Mouse (Mus musculus) heart, embryonic 13.5 days (tissue): ENCODE measurements around the gene Pcbp1. TPM values are rescaled to one million over a fixed set of nuclear protein-coding genes. Genes with fewer than 3 reads are reported as not detected.

Experiments
- ATAC-seq: fragments of 200-750 bp; cut with Nextera tagmentation; 2 replicates; pipeline ENCODE4 v1.8.0; 2017; ENCODE audit warnings: moderate TSS enrichment; ENCODE audit not compliant: insufficient number of reproducible peaks, low FRiP score, low TSS enrichment; ENCODE audit errors: extremely low read depth
- H3K27ac ChIP-seq: fragments of 300-500 bp; sonication (generic); replicated peaks from 2 replicates; pipeline ENCODE4 v1.5.1; 2015; ENCODE audit warnings: moderate library complexity, mild to moderate bottlenecking, inconsistent platforms
- H3K27me3 ChIP-seq: fragments of 300-500 bp; sonication (generic); replicated peaks from 2 replicates; pipeline ENCODE4 v1.6.1; 2015; ENCODE audit warnings: mild to moderate bottlenecking, inconsistent platforms
- H3K36me3 ChIP-seq: fragments of 300-500 bp; sonication (generic); 2 replicates; pipeline ENCODE4 v1.6.1; 2015; ENCODE audit warnings: mild to moderate bottlenecking, inconsistent platforms
- H3K4me1 ChIP-seq: fragments of 300-500 bp; sonication (generic); 2 replicates; pipeline ENCODE4 v1.6.1; 2015; ENCODE audit warnings: inconsistent platforms
- H3K4me2 ChIP-seq: fragments of 300-500 bp; sonication (generic); 2 replicates; pipeline ENCODE4 v1.6.1; 2015; ENCODE audit warnings: inconsistent platforms, mild to moderate bottlenecking, moderate library complexity
- H3K4me3 ChIP-seq: fragments of 300-500 bp; sonication (generic); 2 replicates; pipeline ENCODE4 v1.5.1; 2015; ENCODE audit warnings: moderate library complexity, mild to moderate bottlenecking, inconsistent platforms
- H3K9ac ChIP-seq: fragments of 300-500 bp; sonication (generic); 2 replicates; pipeline ENCODE4 v1.6.1; 2015; ENCODE audit warnings: inconsistent platforms, mild to moderate bottlenecking, moderate library complexity
- H3K9me3 ChIP-seq: fragments of 300-500 bp; sonication (generic); 2 replicates; pipeline ENCODE4 v1.6.1; 2016; ENCODE audit warnings: inconsistent platforms
- WGBS: fragments of 180-500 bp; shearing (Covaris S2); methylation state at CpG from one replicate; pipeline ENCODE4 v1.1.7; 2015; ENCODE audit warnings: mixed read lengths; 5-methylcytosine and 5-hydroxymethylcytosine counted together
- polyA plus RNA-seq: library from polyadenylated mRNA; unstranded; fragments of >200 nt; fragmentation: Nextera tagmentation; extraction: Ambion mirVana; gene quantifications from 2 replicates; pipeline ENCODE4 v1.2.1, GENCODE M21; 2015

The Pcbp1 gene
- polyA plus RNA-seq, 1 experiment from 2014 or later = 218 TPM

DNA sequence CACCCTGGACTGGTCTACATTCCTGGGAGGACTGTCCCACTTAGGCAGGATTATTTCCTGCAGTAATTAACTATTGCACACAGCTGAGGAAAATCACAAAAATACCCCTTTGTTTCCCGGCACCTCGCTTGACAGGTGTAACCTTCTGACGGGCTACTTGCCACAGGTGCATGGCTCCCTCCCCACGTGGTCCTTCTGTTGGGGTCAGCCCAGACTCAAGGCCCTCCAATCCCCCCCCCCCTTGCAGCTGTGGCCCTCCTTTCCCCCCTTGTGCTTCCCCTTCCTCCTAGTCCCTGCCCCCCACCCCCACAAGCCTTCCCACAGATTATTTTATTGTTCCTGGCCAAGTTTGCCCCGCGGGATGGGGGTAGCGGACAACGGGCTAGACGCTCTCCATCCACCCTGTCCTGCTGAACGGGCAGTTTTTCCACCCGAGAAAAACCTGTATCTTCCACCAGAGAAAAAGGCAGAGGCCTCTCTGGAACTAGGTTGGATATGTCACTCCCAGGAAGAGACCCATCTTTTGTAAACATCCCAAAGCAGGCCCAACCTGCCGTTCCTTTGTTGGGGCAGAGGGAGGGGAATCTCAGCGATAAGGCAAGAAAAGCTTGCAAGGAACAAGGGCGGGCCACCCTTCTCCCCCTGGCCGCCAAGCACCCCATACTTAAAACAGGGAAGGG, 2.2 kb downstream of the Pcbp1 start:
- no peak for ATAC-seq

GRCm38 (mm10) chr6:86523242-86523754, 2.8 kb downstream of the Pcbp1 start:
- Histone ChIP-seq H3K4me2 (peak overlapping the region; percentile 93), H3K27me3 (no peaks in the 10 kb centered on the region), H3K36me3 (peaks cover 32% of the 10 kb centered on the region), H3K9me3 (no peaks in the 10 kb centered on the region), H3K9ac (peak overlapping the region; percentile 100), H3K4me3 (peak overlapping the region; percentile 99), H3K27ac (peak overlapping the region; percentile 100), H3K4me1 (peaks cover 26% of the 10 kb centered on the region)
- 35% methylated on average over 3 of the region's 3 CpGs for WGBS
- ATAC-seq = no peak

More for the DNA sequence above, 2.2 kb downstream of the Pcbp1 start:
- under 1% methylated on average over 15 of the region's 15 CpGs for WGBS
- Histone ChIP-seq H3K9ac (peak overlapping the region; percentile 100), H3K4me1 (peaks cover 26% of the 10 kb centered on the region), H3K4me3 (peak overlapping the region; percentile 99), H3K27ac (peak overlapping the region; percentile 100), H3K9me3 (no peaks in the 10 kb centered on the region), H3K36me3 (peaks cover 32% of the 10 kb centered on the region), H3K4me2 (peak overlapping the region; percentile 93), H3K27me3 (no peaks in the 10 kb centered on the region)

GRCm38 (mm10) chr6:86522001-86522911, 3.9 kb downstream of the Pcbp1 start:
- ATAC-seq = no peak
- H3K27me3 ChIP-seq = no peaks in the 10 kb centered on the region
- H3K36me3 ChIP-seq = peaks cover 32% of the 10 kb centered on the region
- H3K4me1 ChIP-seq = peaks cover 17% of the 10 kb centered on the region
- H3K9ac ChIP-seq = peak overlapping the region; percentile 100; the same call in 1 of the 2 replicates
- H3K9me3 ChIP-seq = no peaks in the 10 kb centered on the region
- H3K4me2 ChIP-seq = peak overlapping the region; percentile 93
- H3K27ac ChIP-seq = peak overlapping the region; percentile 100
- peak overlapping the region; percentile 99 for H3K4me3 ChIP-seq
- WGBS = 82% methylated on average over 5 of the region's 5 CpGs

GRCm38 (mm10) chr6:86519767-86520345, 6.3 kb downstream of the Pcbp1 start:
- 64% methylated on average over 3 of the region's 3 CpGs for WGBS
- H3K4me1 ChIP-seq = peaks cover 17% of the 10 kb centered on the region
- no peaks in the 10 kb centered on the region for H3K9me3 ChIP-seq
- ATAC-seq = no peak
- H3K4me3 ChIP-seq = no peak overlapping the region
- no peak overlapping the region for H3K9ac ChIP-seq
- no peak overlapping the region for H3K27ac ChIP-seq
- H3K36me3 ChIP-seq = peaks cover 28% of the 10 kb centered on the region
- no peaks in the 10 kb centered on the region for H3K27me3 ChIP-seq
- H3K4me2 ChIP-seq = no peak overlapping the region

DNA sequence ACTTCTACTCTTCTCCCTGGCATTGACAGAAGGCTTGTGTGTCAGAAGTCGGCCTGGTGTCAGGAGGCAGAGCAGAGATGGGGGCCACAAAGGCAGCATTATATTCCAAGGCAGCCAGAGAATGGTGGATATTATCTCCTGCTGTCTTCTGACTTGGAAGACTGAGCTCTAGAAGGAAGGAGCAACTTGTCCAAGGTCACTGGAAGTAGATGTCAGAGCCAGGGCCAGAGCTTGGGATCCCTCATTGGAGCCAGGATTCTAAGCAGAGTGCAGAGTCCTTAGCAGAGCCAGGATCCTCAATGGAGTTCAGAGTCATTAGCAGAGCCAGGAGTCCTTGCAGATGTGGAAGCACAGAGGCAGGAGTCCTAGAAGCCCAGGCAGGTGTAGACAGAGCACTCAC, 10.1 kb downstream of the Pcbp1 start:
- Histone ChIP-seq H3K9me3 (no peaks in the 10 kb centered on the region), H3K27ac (no peak overlapping the region), H3K36me3 (peaks cover 1% of the 10 kb centered on the region; the same call in 1 of the 2 replicates), H3K9ac (no peak overlapping the region), H3K27me3 (no peaks in the 10 kb centered on the region), H3K4me3 (no peak overlapping the region), H3K4me1 (no peaks in the 10 kb centered on the region), H3K4me2 (peak overlapping the region; percentile 22; the same call in 1 of the 2 replicates)
- ATAC-seq = no peak
- WGBS = 50% methylated on average over 1 of the region's 1 CpGs

DNA sequence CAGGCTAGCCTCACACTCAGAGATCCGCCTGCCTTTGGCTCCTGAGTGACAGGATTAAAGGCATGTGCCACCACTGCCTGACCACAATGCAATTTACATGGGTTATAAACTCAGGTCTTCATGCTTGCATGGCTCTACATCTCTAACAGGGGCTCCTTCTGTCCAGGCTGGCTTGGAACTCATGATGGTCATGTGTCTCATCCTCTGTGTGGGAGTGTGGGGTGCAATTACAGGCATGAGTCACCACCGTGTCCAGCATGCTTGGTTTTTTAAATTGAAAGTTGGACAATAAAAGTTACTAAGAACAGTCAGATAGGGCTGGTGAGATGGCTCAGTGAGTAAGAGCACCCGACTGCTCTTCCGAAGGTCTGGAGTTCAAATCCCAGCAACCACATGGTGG, 12.8 kb downstream of the Pcbp1 start:
- ATAC-seq = no peak
- no peaks in the 10 kb centered on the region for H3K9me3 ChIP-seq
- no peaks in the 10 kb centered on the region for H3K27me3 ChIP-seq
- no peaks in the 10 kb centered on the region for H3K36me3 ChIP-seq
- no peak overlapping the region for H3K27ac ChIP-seq
- H3K9ac ChIP-seq = no peak overlapping the region
- H3K4me3 ChIP-seq = no peak overlapping the region
- H3K4me2 ChIP-seq = no peak overlapping the region
- 94% methylated on average over 4 of the region's 4 CpGs for WGBS
- H3K4me1 ChIP-seq = peaks cover 7% of the 10 kb centered on the region; the same call in 1 of the 2 replicates

GRCm38 (mm10) chr6:86510979-86511378, 15.1 kb downstream of the Pcbp1 start:
- peaks cover 7% of the 10 kb centered on the region; the same call in 1 of the 2 replicates for H3K4me1 ChIP-seq
- no peaks in the 10 kb centered on the region for H3K36me3 ChIP-seq
- H3K4me3 ChIP-seq = no peak overlapping the region
- no peak for ATAC-seq
- no peaks in the 10 kb centered on the region for H3K9me3 ChIP-seq
- H3K4me2 ChIP-seq = no peak overlapping the region
- WGBS = 64% methylated on average over 4 of the region's 4 CpGs
- no peak overlapping the region for H3K9ac ChIP-seq
- H3K27ac ChIP-seq = no peak overlapping the region
- H3K27me3 ChIP-seq = no peaks in the 10 kb centered on the region

DNA sequence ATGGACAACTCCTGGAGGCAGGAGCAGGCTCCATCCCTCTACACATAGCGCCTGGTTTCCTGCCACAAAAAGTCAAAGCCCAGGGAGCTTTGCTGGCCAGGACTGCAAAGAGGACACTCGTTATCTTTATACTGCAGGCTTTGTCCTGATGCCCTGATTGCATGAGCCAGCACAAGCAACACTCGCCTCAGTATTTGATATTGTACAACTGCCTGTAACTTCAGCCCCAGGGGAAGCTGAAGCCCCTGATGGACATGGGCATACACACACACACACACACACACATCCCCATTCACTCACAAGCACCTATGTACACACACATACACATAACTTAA, 16.3 kb downstream of the Pcbp1 start:
- no peak overlapping the region for H3K4me3 ChIP-seq
- 38% methylated on average over 3 of the region's 3 CpGs for WGBS
- H3K27ac ChIP-seq = no peak overlapping the region
- H3K36me3 ChIP-seq = no peaks in the 10 kb centered on the region
- no peaks in the 10 kb centered on the region for H3K27me3 ChIP-seq
- no peak overlapping the region for H3K4me2 ChIP-seq
- ATAC-seq = no peak
- H3K9ac ChIP-seq = no peak overlapping the region
- H3K4me1 ChIP-seq = peaks cover 10% of the 10 kb centered on the region
- no peaks in the 10 kb centered on the region for H3K9me3 ChIP-seq

- Histone ChIP-seq H3K9me3 (no peaks in the 10 kb centered on the region), H3K36me3 (no peaks in the 10 kb centered on the region), H3K9ac (no peak overlapping the region), H3K4me1 (peaks cover 10% of the 10 kb centered on the region), H3K4me2 (no peak overlapping the region), H3K4me3 (no peak overlapping the region), H3K27ac (no peak overlapping the region), H3K27me3 (no peaks in the 10 kb centered on the region)
- 65% methylated on average over 4 of the region's 4 CpGs for WGBS
- ATAC-seq = no peak
Measured at GRCm38 (mm10) chr6:86509194-86509865, 16.8 kb downstream of the Pcbp1 start.

DNA sequence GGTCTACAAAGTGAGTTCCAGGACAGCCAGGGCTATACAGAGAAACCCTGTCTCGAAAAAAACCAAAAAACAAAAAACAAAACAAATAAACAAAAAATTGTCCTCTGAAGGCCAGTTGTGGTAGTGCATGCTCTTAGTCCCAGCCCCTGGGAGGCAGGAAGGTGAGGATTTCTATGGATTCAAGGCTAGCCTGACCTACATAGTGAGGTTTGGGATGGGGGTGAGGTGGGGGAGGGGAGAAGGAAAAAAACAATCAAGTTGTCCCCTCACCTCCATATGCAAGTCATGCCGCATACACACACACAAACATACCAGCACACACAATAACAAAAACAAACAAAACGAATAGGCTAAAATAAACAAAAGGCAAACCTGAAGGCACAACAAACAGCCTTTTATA, 17.4 kb downstream of the Pcbp1 start:
- WGBS = 73% methylated on average over 3 of the region's 3 CpGs
- H3K4me2 ChIP-seq = no peak overlapping the region
- H3K4me3 ChIP-seq = no peak overlapping the region
- H3K27ac ChIP-seq = no peak overlapping the region
- H3K27me3 ChIP-seq = no peaks in the 10 kb centered on the region
- H3K4me1 ChIP-seq = peaks cover 10% of the 10 kb centered on the region
- H3K36me3 ChIP-seq = no peaks in the 10 kb centered on the region
- ATAC-seq = no peak
- H3K9ac ChIP-seq = no peak overlapping the region
- no peaks in the 10 kb centered on the region for H3K9me3 ChIP-seq

- Histone ChIP-seq H3K4me2 (no peak overlapping the region), H3K4me1 (peaks cover 10% of the 10 kb centered on the region), H3K27me3 (no peaks in the 10 kb centered on the region), H3K36me3 (no peaks in the 10 kb centered on the region), H3K9ac (no peak overlapping the region), H3K4me3 (no peak overlapping the region), H3K9me3 (no peaks in the 10 kb centered on the region), H3K27ac (no peak overlapping the region)
- no peak for ATAC-seq
Measured at GRCm38 (mm10) chr6:86507116-86507515, 19.0 kb downstream of the Pcbp1 start.
